Mouse (Mus musculus) spleen, postnatal 0 days (tissue): ENCODE measurements around the gene Tex29. TPM values are rescaled to one million over a fixed set of nuclear protein-coding genes. Genes with fewer than 3 reads are reported as not detected.

ENCODE experiments used
- polyA plus RNA-seq: library from polyadenylated mRNA; unstranded; fragments of >200 nt; fragmentation: Nextera tagmentation; extraction: Ambion mirVana; gene quantifications from 2 replicates; pipeline ENCODE4 v1.2.1, GENCODE M21; 2015

Gene Tex29
- polyA plus RNA-seq, result 0.24 TPM in 1 of 2 replicates, not detected in the other

GRCm38 (mm10) chr8:11840174-11840573, at the start of gene Tex29:
Gene Tex29 (plus strand): TSS chr8:11840474.

Other genes with a start within 250 kb of the Tex29 start
- 27.2 and 33.5 TPM in 2 replicates for gene Ankrd10, start 204.7 kb upstream of the Tex29 start, polyA plus RNA-seq
- gene 1700016D06Rik, start 139.4 kb upstream of the Tex29 start, polyA plus RNA-seq, result not detected in 2 replicates
- 9.9 and 11.4 TPM in 2 replicates for gene Arhgef7, start 112.8 kb upstream of the Tex29 start, polyA plus RNA-seq